Mouse (Mus musculus) heart, postnatal 0 days (tissue): ENCODE data around the gene Gfod1. TPM values are rescaled to one million over a fixed set of nuclear protein-coding genes. Genes with fewer than 3 reads are reported as not detected.
A peak's percentile ranks its signal among the peaks of the same experiment; 100 is the strongest.

Experiments
- ATAC-seq: fragments of 200-750 bp; cut with Nextera tagmentation; 2 replicates; pipeline ENCODE4 v1.8.0; 2017; ENCODE audit warnings: low read depth, moderate number of reproducible peaks, moderate library complexity; ENCODE audit not compliant: insufficient read depth
- DNase-seq: peaks from one replicate; pipeline ENCODE4 v3.0.0-alpha.2; 2016; ENCODE audit warnings: low spot score
- H3K27ac ChIP-seq: fragments of 300-500 bp; sonication (generic); 2 replicates; pipeline ENCODE4 v1.5.1; 2014; ENCODE audit warnings: low read depth, mild to moderate bottlenecking
- H3K27me3 ChIP-seq: fragments of 300-500 bp; sonication (generic); 2 replicates; pipeline ENCODE4 v1.6.1; 2014; ENCODE audit warnings: low read length, mixed read lengths; ENCODE audit not compliant: control insufficient read depth, insufficient read depth
- H3K36me3 ChIP-seq: fragments of 300-500 bp; sonication (generic); replicated peaks from 2 replicates; pipeline ENCODE4 v1.6.1; 2014; ENCODE audit warnings: low read length, mixed read lengths; ENCODE audit not compliant: control insufficient read depth, insufficient read depth
- H3K4me1 ChIP-seq: fragments of 300-500 bp; sonication (generic); 2 replicates; pipeline ENCODE4 v1.6.1; 2014; ENCODE audit warnings: antibody characterized with exemption; ENCODE audit not compliant: control insufficient read depth, insufficient read depth
- H3K4me2 ChIP-seq: fragments of 300-500 bp; sonication (generic); 2 replicates; pipeline ENCODE4 v1.6.1; 2014; ENCODE audit warnings: low read depth, mild to moderate bottlenecking, low read length, moderate library complexity
- H3K4me3 ChIP-seq: fragments of 300-500 bp; sonication (generic); 2 replicates; pipeline ENCODE4 v1.5.1; 2014; ENCODE audit warnings: low read depth, low read length
- H3K9ac ChIP-seq: fragments of 300-500 bp; sonication (generic); replicated peaks from 2 replicates; pipeline ENCODE4 v1.6.1; 2014; ENCODE audit warnings: low read depth, low read length, mixed read lengths
- H3K9me3 ChIP-seq: fragments of 300-500 bp; sonication (generic); replicated peaks from 2 replicates; pipeline ENCODE4 v1.6.1; 2016; ENCODE audit warnings: low read length; ENCODE audit not compliant: control insufficient read depth
- CTCF ChIP-seq: IDR thresholded peaks from 2 replicates; pipeline ENCODE4 v1.5.1; 2016; ENCODE audit warnings: antibody characterized with exemption, control low read depth, low read depth
- EP300 ChIP-seq: IDR thresholded peaks from 2 replicates; pipeline ENCODE4 v1.6.1; 2016; ENCODE audit warnings: antibody characterized with exemption, low read depth
- WGBS: fragments of 180-500 bp; shearing (Covaris S2); extraction: QIAGEN DNeasy Blood & Tissue Kit; methylation state at CpG from one replicate; pipeline ENCODE4 v1.1.7; 2014; 5-methylcytosine and 5-hydroxymethylcytosine counted together
- polyA plus RNA-seq: library from polyadenylated mRNA; unstranded; fragments of >200 nt; fragmentation: Nextera tagmentation; extraction: Ambion mirVana; gene quantifications from 2 replicates; pipeline ENCODE4 v1.2.1, GENCODE M21; 2015
- total RNA-seq: library from RNA; depleted of rRNA; stranded (reverse); fragments of >200 nt; gene quantifications from 2 replicates; pipeline ENCODE4 v1.2.3, GENCODE M21; 2014; ENCODE audit warnings: low replicate concordance

Gene Gfod1
- total and polyA plus RNA-seq, 2 experiments from 2014 or later = 2.5 to 20.5 TPM

DNA sequence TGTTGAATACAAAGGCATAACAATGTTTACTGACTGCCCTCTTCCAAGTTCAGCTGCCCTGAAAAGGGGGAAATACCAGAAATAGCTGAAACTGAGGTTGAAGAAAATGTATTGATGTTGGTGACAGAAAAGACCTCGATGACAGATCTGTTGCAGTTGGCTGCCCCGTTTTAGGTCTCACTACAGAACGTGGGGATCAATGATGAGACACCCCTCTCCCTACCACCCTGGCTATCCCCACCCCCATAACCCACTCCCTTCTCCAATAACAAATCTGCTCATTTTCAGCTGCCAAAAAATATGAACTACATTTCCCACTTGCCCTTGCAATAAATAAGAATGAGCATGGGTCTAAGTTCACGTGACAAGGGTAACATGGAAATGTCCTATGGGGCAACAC is 73.1 kb downstream of the Gfod1 start:
- Histone ChIP-seq H3K9ac (no peak overlapping the region), H3K9me3 (no peaks in the 10 kb centered on the region), H3K27ac (peak overlapping the region; percentile 99), H3K4me3 (no peak overlapping the region), H3K4me2 (no peak overlapping the region), H3K36me3 (no peaks in the 10 kb centered on the region), H3K4me1 (peaks cover 91% of the 10 kb centered on the region), H3K27me3 (no peaks in the 10 kb centered on the region)
- DNase-seq = no peak
- TF ChIP-seq EP300 (no peak), CTCF (no peak)
- WGBS = 33% methylated on average over 4 of the region's 4 CpGs
- no peak for ATAC-seq

DNA sequence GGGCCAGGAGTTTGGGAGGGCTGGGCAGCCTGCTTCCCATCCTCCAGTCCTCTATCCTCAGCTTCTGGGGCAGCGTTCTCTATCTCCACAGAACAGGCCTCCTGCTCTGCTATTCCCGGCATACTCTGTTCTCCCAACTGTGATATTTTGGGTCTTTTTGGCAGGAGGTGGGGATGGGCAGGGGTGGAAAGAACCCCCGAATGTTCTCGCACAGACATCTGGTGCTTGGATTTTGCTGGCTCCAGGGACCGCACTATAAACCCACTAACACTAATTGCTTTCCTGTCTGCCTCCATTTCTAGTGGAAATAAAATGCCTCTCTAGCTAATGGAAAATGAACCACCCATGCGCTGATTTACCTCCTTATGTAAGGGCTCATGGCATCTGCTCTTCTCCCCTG is 73.7 kb downstream of the Gfod1 start:
- Histone ChIP-seq H3K4me1 (peaks cover 89% of the 10 kb centered on the region), H3K36me3 (no peaks in the 10 kb centered on the region), H3K4me3 (no peak overlapping the region), H3K4me2 (no peak overlapping the region), H3K9me3 (no peaks in the 10 kb centered on the region), H3K9ac (no peak overlapping the region), H3K27me3 (no peaks in the 10 kb centered on the region), H3K27ac (peak overlapping the region; percentile 99)
- no peak for DNase-seq
- 34% methylated on average over 6 of the region's 6 CpGs for WGBS
- TF ChIP-seq EP300 = no peak
- TF ChIP-seq CTCF = no peak
- no peak for ATAC-seq

- WGBS = 49% methylated on average over 3 of the region's 3 CpGs
- no peaks in the 10 kb centered on the region for H3K9me3 ChIP-seq
- DNase-seq (no peak), ATAC-seq (no peak)
- TF ChIP-seq CTCF (no peak), EP300 (no peak)
- peaks cover 85% of the 10 kb centered on the region for H3K4me1 ChIP-seq
- no peaks in the 10 kb centered on the region for H3K27me3 ChIP-seq
- no peak overlapping the region for H3K4me3 ChIP-seq
- H3K36me3 ChIP-seq = no peaks in the 10 kb centered on the region
- H3K27ac ChIP-seq = peak overlapping the region; percentile 99
- no peak overlapping the region for H3K9ac ChIP-seq
- H3K4me2 ChIP-seq = no peak overlapping the region
Observed at GRCm38 (mm10) chr13:43229767-43230166, 74.2 kb downstream of the Gfod1 start.

- ATAC-seq = no peak
- DNase-seq = peak; percentile 54
- Histone ChIP-seq H3K36me3 (no peaks in the 10 kb centered on the region), H3K9me3 (no peaks in the 10 kb centered on the region), H3K4me2 (0 out of 2 replicates have a peak overlapping the region, but pooled peaks have one; percentile 19), H3K27me3 (no peaks in the 10 kb centered on the region), H3K4me3 (no peak overlapping the region), H3K4me1 (peaks cover 78% of the 10 kb centered on the region), H3K27ac (0 out of 2 replicates have a peak overlapping the region, but pooled peaks have one; percentile 40), H3K9ac (no peak overlapping the region)
- TF ChIP-seq EP300 (no peak), CTCF (no peak)
- WGBS = 18% methylated on average over 6 of the region's 6 CpGs
Observed at GRCm38 (mm10) chr13:43228141-43228540, 75.8 kb downstream of the Gfod1 start.

- Histone ChIP-seq H3K27ac (peak overlapping the region; percentile 74), H3K4me1 (peaks cover 59% of the 10 kb centered on the region)
- ATAC-seq = peak; percentile 85
Observed at GRCm38 (mm10) chr13:43226041-43226440, 77.9 kb downstream of the Gfod1 start.

GRCm38 (mm10) chr13:43225161-43225560 is 78.8 kb downstream of the Gfod1 start:
- DNase-seq (no peak), ATAC-seq (no peak)
- no peak overlapping the region for H3K9ac ChIP-seq
- H3K27me3 ChIP-seq = no peaks in the 10 kb centered on the region
- no peak overlapping the region for H3K4me3 ChIP-seq
- no peaks in the 10 kb centered on the region for H3K9me3 ChIP-seq
- 85% methylated on average over 5 of the region's 5 CpGs for WGBS
- H3K36me3 ChIP-seq = no peaks in the 10 kb centered on the region
- H3K27ac ChIP-seq = no peak overlapping the region
- H3K4me1 ChIP-seq = peaks cover 51% of the 10 kb centered on the region
- H3K4me2 ChIP-seq = no peak overlapping the region
- TF ChIP-seq EP300 = no peak
- TF ChIP-seq CTCF = peak; percentile 36; the same call in 1 of the 2 replicates

More at GRCm38 (mm10) chr13:43226041-43226440, 77.9 kb downstream of the Gfod1 start:
- no peaks in the 10 kb centered on the region for H3K9me3 ChIP-seq
- H3K4me2 ChIP-seq = no peak overlapping the region
- H3K9ac ChIP-seq = no peak overlapping the region
- TF ChIP-seq EP300 = peak; percentile 63; the same call in 1 of the 2 replicates
- TF ChIP-seq CTCF = no peak
- DNase-seq = peak; percentile 76
- H3K4me3 ChIP-seq = no peak overlapping the region
- no peaks in the 10 kb centered on the region for H3K27me3 ChIP-seq
- no peaks in the 10 kb centered on the region for H3K36me3 ChIP-seq
- WGBS = 25% methylated on average over 10 of the region's 10 CpGs
